Mouse (Mus musculus): ENCODE results near the gene P4ha1.
A peak's percentile ranks its signal among the peaks of the same experiment; 100 is the strongest.
"Not testable (repeated sequence)": the region's sequence is repeated elsewhere in the genome, so short reads cannot be mapped to it uniquely, and the experiment has no call there.

The P4ha1 gene

GRCm38 (mm10) chr10:59378728-59379127 is 55.6 kb downstream of the P4ha1 start:
- peak; percentile 11 to 12 for DNase-seq

GRCm38 (mm10) chr10:59379927-59380326 is 56.8 kb downstream of the P4ha1 start:
- DNase-seq: no peak

- no peak for DNase-seq
Measured at GRCm38 (mm10) chr10:59380411-59380821, 57.3 kb downstream of the P4ha1 start.

- peak in 1 of 2 experiments; percentile 2 for DNase-seq
Measured at GRCm38 (mm10) chr10:59381563-59381962, 58.5 kb downstream of the P4ha1 start.

- DNase-seq: no peak
Measured at GRCm38 (mm10) chr10:59386951-59387350, 63.9 kb downstream of the P4ha1 start.

- DNase-seq: no peak
Measured at GRCm38 (mm10) chr10:59389652-59390051, 66.6 kb downstream of the P4ha1 start.

GRCm38 (mm10) chr10:59391907-59392306 is 68.8 kb downstream of the P4ha1 start:
- DNase-seq: no peak

- DNase-seq: not testable (repeated sequence)
Measured at GRCm38 (mm10) chr10:59395461-59395860, 72.4 kb downstream of the P4ha1 start, which contains the start of gene Gm10273. Gm10273 (plus strand) TSS chr10:59395632.

- DNase-seq: no peak
Measured at GRCm38 (mm10) chr10:59402899-59403792, 80.0 kb downstream of the P4ha1 start, which contains the start of gene Pla2g12b. Pla2g12b (plus strand) TSS chr10:59403660.

- DNase-seq: no peak
Measured at GRCm38 (mm10) chr10:59403793-59404149, 80.7 kb downstream of the P4ha1 start.

GRCm38 (mm10) chr10:59408499-59408898 is 85.4 kb downstream of the P4ha1 start:
- no peak for DNase-seq

GRCm38 (mm10) chr10:59410264-59410663 is 87.2 kb downstream of the P4ha1 start:
- no peak for DNase-seq

- no peak for DNase-seq
Measured at GRCm38 (mm10) chr10:59413711-59414110, 90.6 kb downstream of the P4ha1 start.

- no peak for DNase-seq
Measured at GRCm38 (mm10) chr10:59416623-59417022, 93.5 kb downstream of the P4ha1 start.

- DNase-seq: no peak
Measured at GRCm38 (mm10) chr10:59419516-59419915, 96.4 kb downstream of the P4ha1 start.

All from B cell, adult 2 months (primary cell).